8 mouse cellular contexts compared by ENCODE assay signal in the genomic region with DNA sequence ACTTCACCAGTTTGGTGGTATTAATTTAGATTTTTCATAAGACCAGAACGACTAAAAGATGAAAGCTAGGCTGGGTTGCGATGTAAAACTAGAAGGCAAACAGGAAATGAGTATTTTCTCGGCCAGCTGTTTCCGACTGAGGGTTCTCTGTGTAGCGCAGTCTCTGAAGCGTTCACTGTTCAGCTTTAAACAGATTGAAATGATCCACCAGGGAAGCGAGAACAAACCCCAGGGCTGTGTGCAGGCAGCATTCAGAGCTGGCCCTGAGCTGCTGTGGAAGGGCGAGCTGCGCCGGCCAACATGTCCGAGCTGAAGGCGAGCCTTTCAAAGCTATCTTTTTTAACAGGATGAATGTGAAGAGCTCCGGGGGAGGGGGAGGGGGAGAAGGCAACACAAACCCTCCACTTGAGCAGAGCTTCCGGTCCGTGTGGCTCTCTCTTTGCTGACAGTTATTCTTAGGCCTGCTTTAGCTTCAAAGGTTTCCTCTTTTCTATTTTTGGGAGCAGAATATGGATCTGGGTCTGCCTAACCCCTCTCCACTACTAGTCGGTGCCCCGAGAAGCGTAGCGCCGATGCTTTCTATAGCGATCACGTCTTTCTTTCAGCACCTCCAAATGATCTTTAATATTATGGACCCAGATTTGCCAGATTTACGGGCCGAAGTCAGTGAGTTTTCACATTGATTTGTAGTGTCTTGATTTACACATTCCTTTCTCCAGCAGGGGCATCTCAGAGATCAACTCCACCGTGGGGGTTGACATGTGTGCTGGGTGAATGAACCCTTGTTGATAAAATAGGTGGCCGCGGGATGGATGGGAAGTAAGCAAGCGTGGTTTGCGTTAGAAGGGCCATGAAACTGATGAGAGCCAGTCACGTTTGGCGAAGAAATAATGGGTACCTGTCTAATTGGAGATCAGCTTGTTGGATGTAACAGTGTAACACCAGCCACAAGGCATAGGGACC. TPM values are rescaled to one million over a fixed set of nuclear protein-coding genes. Genes with fewer than 3 reads are reported as not detected.
A peak's percentile ranks its signal among the peaks of the same experiment; 100 is the strongest.
DNase-seq lines count a peak whose midpoint lies in the region; ATAC-seq lines count a peak whose summit lies in the region.

No protein-coding gene starts in this region.

- peak overlapping the region; percentile 51 for H3K4me3 ChIP-seq in erythroblast, embryonic 14.5 days (replicated peaks)
- H3K4me3 ChIP-seq in heart, embryonic 11.5 days (ENCODE audit: low read depth, low read length): peak overlapping the region; percentile 24
- peak overlapping the region; percentile 31 for H3K4me3 ChIP-seq in limb, embryonic 13.5 days
- H3K4me3 ChIP-seq in midbrain, embryonic 12.5 days: no peak overlapping the region

- peaks cover 48% of the 10 kb centered on the region for H3K27me3 ChIP-seq in erythroblast, embryonic 14.5 days (ENCODE audit: control insufficient read depth)
- H3K27me3 ChIP-seq in heart, embryonic 11.5 days (ENCODE audit: control insufficient read depth, insufficient read depth, low read length): no peaks in the 10 kb centered on the region; the same call in 1 of the 2 replicates
- peaks cover 4% of the 10 kb centered on the region; the same call in 1 of the 2 replicates for H3K27me3 ChIP-seq in limb, embryonic 13.5 days
- no peaks in the 10 kb centered on the region for H3K27me3 ChIP-seq in midbrain, embryonic 12.5 days

- H3K9ac ChIP-seq in heart, embryonic 11.5 days (ENCODE audit: low read depth, low read length): peak overlapping the region; percentile 69
- peak overlapping the region; percentile 46 for H3K9ac ChIP-seq in limb, embryonic 13.5 days
- peak overlapping the region; percentile 15; the same call in 1 of the 2 replicates for H3K9ac ChIP-seq in midbrain, embryonic 12.5 days (replicated peaks)

- peak; percentile 80 for DNase-seq in adrenal gland, postnatal 14 days
- peak; percentile 49 for DNase-seq in kidney, adult 9 months
- peak; percentile 53 for DNase-seq in skeletal muscle tissue, adult 2 months (ENCODE audit: low read depth, low spot score)
- no peak for DNase-seq in adipocyte (ENCODE audit: low spot score)

- ATAC-seq in heart, embryonic 11.5 days (replicated peaks; ENCODE audit: insufficient number of reproducible peaks, low FRiP score, low TSS enrichment): peak; percentile 66
- peak; percentile 76 for ATAC-seq in limb, embryonic 13.5 days (ENCODE audit: low FRiP score, low read depth)
- ATAC-seq in midbrain, embryonic 12.5 days (ENCODE audit: low FRiP score, low read depth): peak; percentile 60; the same call in 1 of the 2 replicates

- 17% methylated on average over 31 of the region's 31 CpGs for WGBS in heart, embryonic 11.5 days (ENCODE audit: insufficient replicate concordance)
- 8% methylated on average over 31 of the region's 31 CpGs for WGBS in limb, embryonic 13.5 days
- 63% methylated on average over 31 of the region's 31 CpGs for WGBS in midbrain, embryonic 12.5 days

- H3K9me3 ChIP-seq in erythroblast, embryonic 14.5 days (ENCODE audit: control insufficient read depth, low read length): peaks cover 6% of the 10 kb centered on the region
- no peaks in the 10 kb centered on the region for H3K9me3 ChIP-seq in heart, embryonic 11.5 days (replicated peaks; ENCODE audit: control insufficient read depth, low read length)
- H3K9me3 ChIP-seq in limb, embryonic 13.5 days: peaks cover 3% of the 10 kb centered on the region; the same call in 1 of the 2 replicates
- H3K9me3 ChIP-seq in midbrain, embryonic 12.5 days: peaks cover under 1% of the 10 kb centered on the region; the same call in 1 of the 2 replicates

- H3K36me3 ChIP-seq in erythroblast, embryonic 14.5 days (ENCODE audit: control insufficient read depth): no peaks in the 10 kb centered on the region
- no peaks in the 10 kb centered on the region for H3K36me3 ChIP-seq in heart, embryonic 11.5 days (ENCODE audit: control insufficient read depth, insufficient read depth, low read length)
- H3K36me3 ChIP-seq in limb, embryonic 13.5 days: no peaks in the 10 kb centered on the region
- H3K36me3 ChIP-seq in midbrain, embryonic 12.5 days: no peaks in the 10 kb centered on the region

- peak overlapping the region; percentile 87 for H3K27ac ChIP-seq in heart, embryonic 11.5 days (ENCODE audit: low read depth, low read length)
- peak overlapping the region; percentile 78 for H3K27ac ChIP-seq in limb, embryonic 13.5 days
- no peak overlapping the region; the same call in 1 of the 2 replicates for H3K27ac ChIP-seq in midbrain, embryonic 12.5 days (replicated peaks)

- peaks cover 31% of the 10 kb centered on the region for H3K4me1 ChIP-seq in erythroblast, embryonic 14.5 days (ENCODE audit: control insufficient read depth)
- H3K4me1 ChIP-seq in heart, embryonic 11.5 days (ENCODE audit: control insufficient read depth, insufficient read depth, low read length): peaks cover 22% of the 10 kb centered on the region
- H3K4me1 ChIP-seq in limb, embryonic 13.5 days: peaks cover 19% of the 10 kb centered on the region
- peaks cover 10% of the 10 kb centered on the region; the same call in 1 of the 2 replicates for H3K4me1 ChIP-seq in midbrain, embryonic 12.5 days

- H3K4me2 ChIP-seq in heart, embryonic 11.5 days: peak overlapping the region; percentile 64
- H3K4me2 ChIP-seq in limb, embryonic 13.5 days (replicated peaks): peak overlapping the region; percentile 62
- H3K4me2 ChIP-seq in midbrain, embryonic 12.5 days (replicated peaks): peak overlapping the region; percentile 33

RNA-seq across cellular contexts. Expression of a gene that starts 59.3 kb away (rescaled TPM):
- 60.4 and 62.0 TPM in 2 replicates for total RNA-seq in adrenal gland, postnatal 14 days (2021)
- polyA plus RNA-seq in erythroblast, embryonic 14.5 days (2012): 1.5 and 2.1 TPM in 2 replicates
- polyA plus RNA-seq in heart, embryonic 11.5 days (2014; fragmentation: Nextera tagmentation; extraction: Ambion mirVana): 15.8 and 19.3 TPM in 2 replicates
- 14.2 and 14.6 TPM in 2 replicates for polyA plus RNA-seq in limb, embryonic 13.5 days (2015; fragmentation: Nextera tagmentation; extraction: Ambion mirVana)
- 14.0 and 14.1 TPM in 2 replicates for polyA plus RNA-seq in midbrain, embryonic 12.5 days (2016; fragmentation: Nextera tagmentation; extraction: Ambion mirVana)

Comparison
In these comparisons a context has a peak if more than half of its experiments do, and no peak if none do; other contexts are left out.
1. H3K9ac ChIP-seq: peak in every context shown above with its lines; median percentile 69 in heart, embryonic 11.5 days; 46 in limb, embryonic 13.5 days; 15 in midbrain, embryonic 12.5 days.